Comparison of ENCODE assay signal across 7 mouse cellular contexts in genomic region chr8:104602468-104603244, GRCm38 (mm10). TPM values are rescaled to one million over a fixed set of nuclear protein-coding genes. Genes with fewer than 3 reads are reported as not detected.
DNase-seq lines count a peak whose midpoint lies in the region; ATAC-seq lines count a peak whose summit lies in the region.

No protein-coding gene starts in this region.

- H3K36me3 ChIP-seq in intestine, embryonic 16.5 days (ENCODE audit: control insufficient read depth, insufficient read depth, low read length): no peaks in the 10 kb centered on the region
- H3K36me3 ChIP-seq in midbrain, embryonic 10.5 days: no peaks in the 10 kb centered on the region

- H3K4me1 ChIP-seq in intestine, embryonic 16.5 days (ENCODE audit: control insufficient read depth, insufficient read depth, low read length): peaks cover 16% of the 10 kb centered on the region
- H3K4me1 ChIP-seq in midbrain, embryonic 10.5 days: peaks cover 21% of the 10 kb centered on the region

- 21% methylated on average over 21 of the region's 21 CpGs for WGBS in intestine, embryonic 16.5 days
- 21% methylated on average over 21 of the region's 21 CpGs for WGBS in midbrain, embryonic 10.5 days

- peak; percentile 76 for DNase-seq in adrenal gland, adult 8-10 months
- DNase-seq in embryo, embryonic 11.5 days (ENCODE audit: low read depth, low spot score): peak; percentile 85
- peak; percentile 60 to 83 for DNase-seq in gastrocnemius, postnatal 4 days (ENCODE audit: low spot score in 2 of 2)
- DNase-seq in left cerebral cortex, postnatal 25 days (ENCODE audit: low spot score in 2 of 2): peak; percentile 83 to 87
- peak; percentile 89 for DNase-seq in midbrain, embryonic 10.5 days (ENCODE audit: low spot score)
- DNase-seq in right cerebral cortex, postnatal 36 days (ENCODE audit: low spot score in 2 of 2): peak; percentile 70 to 78

- peak overlapping the region; percentile 32; the same call in 1 of the 2 replicates for H3K9ac ChIP-seq in intestine, embryonic 16.5 days (ENCODE audit: low read depth, low read length)

- no peak overlapping the region for H3K27ac ChIP-seq in intestine, embryonic 16.5 days (ENCODE audit: low read length)
- no peak overlapping the region for H3K27ac ChIP-seq in midbrain, embryonic 10.5 days (replicated peaks)

- H3K9me3 ChIP-seq in intestine, embryonic 16.5 days (ENCODE audit: control insufficient read depth, low read length): no peaks in the 10 kb centered on the region
- no peaks in the 10 kb centered on the region for H3K9me3 ChIP-seq in midbrain, embryonic 10.5 days (replicated peaks)

- H3K4me2 ChIP-seq in intestine, embryonic 16.5 days (ENCODE audit: low read depth, low read length): peak overlapping the region; percentile 63

- peak; percentile 89 for ATAC-seq in intestine, embryonic 16.5 days

- intact Hi-C loops in left cerebral cortex, postnatal 25 days (cut with DNase I): loop anchor here (2.0 kb wide), 2 partner anchors 38 to 52 kb away; partner anchors contain the start of gene Ciao2b

- H3K27me3 ChIP-seq in intestine, embryonic 16.5 days (replicated peaks; ENCODE audit: control insufficient read depth, insufficient read depth, low read length): no peaks in the 10 kb centered on the region
- peaks cover 17% of the 10 kb centered on the region for H3K27me3 ChIP-seq in midbrain, embryonic 10.5 days (ENCODE audit: low read depth, poor library complexity, severe bottlenecking)

- peak overlapping the region; percentile 31 for H3K4me3 ChIP-seq in intestine, embryonic 16.5 days (ENCODE audit: low read length)
- peak overlapping the region; percentile 38 for H3K4me3 ChIP-seq in midbrain, embryonic 10.5 days

RNA-seq across cellular contexts. Expression of gene Pdp2, which starts 11.4 kb away (rescaled TPM):
- total RNA-seq in adrenal gland, adult 8-10 months (2022): 10 to 100 TPM; 31.7 to 43.6 (median 38.0) TPM
- total RNA-seq in gastrocnemius, postnatal 4 days (2021): 1 to 10 TPM; 5.9 to 6.9 TPM
- 18.2 and 18.4 TPM in 2 replicates for polyA plus RNA-seq in intestine, embryonic 16.5 days (2015; fragmentation: Nextera tagmentation; extraction: Ambion mirVana)
- total RNA-seq in left cerebral cortex, postnatal 25 days (2021): 1 to 10 TPM; 7.6 to 8.4 TPM
- polyA plus RNA-seq in midbrain, embryonic 10.5 days (2016; fragmentation: Nextera tagmentation; extraction: Ambion mirVana): 14.3 and 16.5 TPM in 2 replicates

RNA-seq across cellular contexts. Expression of gene Cdh16, which starts 21.5 kb away (rescaled TPM):
- total RNA-seq in adrenal gland, adult 8-10 months (2022): under 1 TPM in 1 of 4 experiments, not detected in 3; 0.24 TPM
- 1 to 10 TPM; 1.9 to 2.4 TPM for total RNA-seq in gastrocnemius, postnatal 4 days (2021)
- polyA plus RNA-seq in intestine, embryonic 16.5 days (2015; fragmentation: Nextera tagmentation; extraction: Ambion mirVana): 0.31 and 0.36 TPM in 2 replicates
- not detected for total RNA-seq in left cerebral cortex, postnatal 25 days (2021)
- polyA plus RNA-seq in midbrain, embryonic 10.5 days (2016; fragmentation: Nextera tagmentation; extraction: Ambion mirVana): not detected in 2 replicates

RNA-seq across cellular contexts. Expression of gene Rrad, which starts 28.5 kb away (rescaled TPM):
- 10 to 100 TPM in 2 of 4 experiments, 1 to 10 TPM in 2; 2.7 to 16.3 (median 7.6) TPM for total RNA-seq in adrenal gland, adult 8-10 months (2022)
- total RNA-seq in gastrocnemius, postnatal 4 days (2021): 10 to 100 TPM; 93.9 to 98.3 TPM
- polyA plus RNA-seq in intestine, embryonic 16.5 days (2015; fragmentation: Nextera tagmentation; extraction: Ambion mirVana): 4.6 and 5.2 TPM in 2 replicates
- 1 to 10 TPM; 3.4 to 3.9 TPM for total RNA-seq in left cerebral cortex, postnatal 25 days (2021)
- polyA plus RNA-seq in midbrain, embryonic 10.5 days (2016; fragmentation: Nextera tagmentation; extraction: Ambion mirVana): 1.3 and 2.0 TPM in 2 replicates

RNA-seq across cellular contexts. Expression of gene Ciao2b, which starts 39.1 kb away (rescaled TPM):
- 10 to 100 TPM; 33.1 to 44.9 (median 41.1) TPM for total RNA-seq in adrenal gland, adult 8-10 months (2022)
- total RNA-seq in gastrocnemius, postnatal 4 days (2021): 10 to 100 TPM; 51.6 to 58.9 TPM
- 93.6 and 94.9 TPM in 2 replicates for polyA plus RNA-seq in intestine, embryonic 16.5 days (2015; fragmentation: Nextera tagmentation; extraction: Ambion mirVana)
- 10 to 100 TPM; 33.1 to 33.5 TPM for total RNA-seq in left cerebral cortex, postnatal 25 days (2021)
- polyA plus RNA-seq in midbrain, embryonic 10.5 days (2016; fragmentation: Nextera tagmentation; extraction: Ambion mirVana): 107 and 110 TPM in 2 replicates

Comparison
In these comparisons a context has a peak if more than half of its experiments do, and no peak if none do; other contexts are left out.
1. RNA of gene Rrad, which starts 28.5 kb away (total RNA-seq): 93.9 to 98.3 TPM in gastrocnemius, postnatal 4 days; 2.7 to 16.3 TPM in adrenal gland, adult 8-10 months and 3.4 to 3.9 TPM in left cerebral cortex, postnatal 25 days; every median in the first group is over 4 times any median in the second.
2. Peak in every context shown above with its lines, with median percentiles within 50 percentile points of each other: DNase-seq.